Mouse (Mus musculus) right cerebral cortex, postnatal 25 days (tissue): ENCODE data around the gene Nav2.

ENCODE experiments used
- DNase-seq: peaks from one replicate; pipeline ENCODE4 v3.0.0; 2022

The Nav2 gene

GRCm38 (mm10) chr7:48938190-48938589 lies 29.7 kb downstream of the Nav2 start:
- DNase-seq: no peak

GRCm38 (mm10) chr7:48948381-48949108 lies 40.0 kb downstream of the Nav2 start:
- no peak for DNase-seq

- no peak for DNase-seq
Measured at GRCm38 (mm10) chr7:48954501-48954900, 46.0 kb downstream of the Nav2 start.

DNA sequence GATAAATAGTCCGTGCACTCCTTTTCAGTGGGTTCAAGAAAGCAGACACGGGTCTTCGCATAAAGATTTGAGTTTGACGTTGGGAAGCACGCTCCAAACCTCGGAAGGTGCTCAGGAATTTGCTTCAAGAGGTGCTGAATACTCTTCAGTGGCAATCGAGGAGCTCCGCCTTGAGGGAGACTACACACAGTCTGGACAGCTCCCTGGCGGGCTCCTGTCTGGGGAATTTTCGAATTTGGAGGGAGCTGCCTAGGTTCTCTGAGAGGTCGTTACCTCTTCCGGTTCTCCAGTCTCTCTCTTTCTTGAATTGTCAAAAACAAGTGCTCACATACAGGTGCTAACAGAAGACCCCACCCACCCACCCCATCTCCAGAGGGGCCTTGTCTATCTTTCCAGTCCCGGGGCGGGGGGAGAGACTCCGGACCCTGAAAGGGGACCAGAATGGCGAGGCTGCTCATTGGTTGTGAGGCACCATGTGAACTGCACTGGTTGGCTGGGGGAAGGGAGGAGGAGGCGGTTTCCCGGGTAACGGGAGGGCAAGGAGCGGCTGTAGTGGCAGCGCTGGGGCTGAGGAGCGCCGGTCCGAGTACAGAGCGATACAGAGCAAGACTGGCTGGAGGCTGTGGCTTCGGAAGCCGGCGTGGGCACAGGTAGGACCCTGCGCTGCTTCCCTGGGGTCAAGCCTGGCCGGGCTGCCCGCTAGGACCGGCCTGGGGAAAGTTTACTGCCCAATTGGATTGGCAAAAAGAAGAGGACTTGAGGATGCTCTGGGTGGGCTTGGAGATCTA lies 50.2 kb downstream of the Nav2 start:
- peak; percentile 88 for DNase-seq

DNA sequence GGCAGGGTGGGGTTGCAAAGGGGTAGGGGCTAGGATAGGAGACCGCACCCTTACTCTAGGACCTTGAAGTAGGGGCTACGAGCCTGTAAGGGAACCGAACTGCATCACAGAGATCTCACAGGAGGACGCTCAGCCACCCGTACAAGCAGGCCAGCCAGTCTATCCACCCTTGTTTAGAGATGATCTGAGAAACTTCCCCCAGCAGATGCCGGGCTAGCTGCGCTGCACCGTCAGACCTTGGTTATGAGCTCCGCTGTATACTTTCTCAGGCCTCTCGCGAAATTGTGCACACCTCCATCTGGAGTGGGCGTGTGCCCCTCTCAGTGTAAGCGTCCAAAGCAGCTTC lies 50.8 kb downstream of the Nav2 start:
- peak; percentile 35 for DNase-seq

DNA sequence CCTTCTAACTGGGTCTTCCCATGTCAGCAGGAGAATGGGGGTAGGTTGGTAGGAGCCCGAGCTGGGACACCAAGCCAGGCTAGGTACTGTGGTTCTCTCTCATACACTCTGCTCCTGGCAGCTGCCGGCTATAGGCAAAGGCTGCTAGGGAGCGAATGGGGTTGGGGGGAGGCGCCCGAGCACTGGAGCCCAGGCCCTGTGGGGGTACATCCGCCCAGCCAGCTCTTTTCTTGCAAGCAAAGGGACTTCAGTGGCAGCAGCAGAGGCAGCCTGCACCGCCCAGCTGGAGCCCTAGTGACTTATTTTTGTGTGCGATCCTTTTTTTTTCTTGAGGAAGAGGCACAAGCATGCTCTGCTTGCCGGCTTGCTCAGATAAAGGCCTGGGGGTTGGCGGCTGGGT lies 51.6 kb downstream of the Nav2 start:
- DNase-seq: peak; percentile 27

- no peak for DNase-seq
Measured at GRCm38 (mm10) chr7:48961501-48961900, 53.0 kb downstream of the Nav2 start.

DNA sequence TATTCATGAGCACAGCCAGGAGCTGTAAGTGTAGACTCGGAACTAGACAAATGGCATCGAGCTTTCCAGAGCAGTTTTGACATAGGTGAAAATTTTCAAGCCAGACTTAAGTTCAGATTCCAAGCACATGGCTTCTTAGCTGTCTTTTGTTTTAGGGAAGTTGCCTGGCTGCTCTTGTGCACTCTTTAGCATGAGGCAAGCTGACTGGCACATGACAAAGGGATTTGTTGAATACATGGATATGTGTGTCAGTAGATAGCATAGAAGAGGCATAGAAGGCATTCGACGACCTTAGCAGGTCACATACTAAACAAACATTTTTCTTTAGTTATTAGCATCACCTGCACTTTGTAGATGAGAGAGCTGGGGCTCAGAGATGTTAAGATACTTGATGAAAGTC lies 53.4 kb downstream of the Nav2 start:
- no peak for DNase-seq

DNA sequence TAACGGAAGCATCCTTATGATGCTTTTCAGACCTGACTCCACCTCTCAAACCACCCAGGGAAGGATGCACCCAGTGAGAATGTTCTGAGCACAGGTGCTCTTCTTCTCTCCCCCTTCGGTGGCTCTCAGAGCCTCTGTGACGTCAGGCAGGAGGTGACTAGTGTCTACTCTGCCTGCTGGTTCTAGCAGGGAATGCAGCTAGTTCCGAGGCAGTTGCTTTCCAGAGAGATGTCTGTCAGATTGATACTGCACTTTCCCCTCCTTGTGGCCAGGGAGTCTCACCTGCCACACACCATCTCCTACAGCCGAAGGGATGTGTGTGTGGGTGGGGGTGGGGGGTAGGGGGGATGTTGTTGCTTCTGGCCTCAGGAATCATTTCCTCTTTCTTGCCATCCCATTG lies 54.6 kb downstream of the Nav2 start:
- no peak for DNase-seq

- DNase-seq: no peak
Measured at GRCm38 (mm10) chr7:48963554-48963953, 55.0 kb downstream of the Nav2 start.

- no peak for DNase-seq
Measured at GRCm38 (mm10) chr7:48965796-48966512, 57.4 kb downstream of the Nav2 start.

GRCm38 (mm10) chr7:48981013-48981412 lies 72.5 kb downstream of the Nav2 start:
- no peak for DNase-seq

- no peak for DNase-seq
Measured at GRCm38 (mm10) chr7:48981814-48982213, 73.3 kb downstream of the Nav2 start.

GRCm38 (mm10) chr7:48982573-48982972 lies 74.1 kb downstream of the Nav2 start:
- DNase-seq: no peak

DNA sequence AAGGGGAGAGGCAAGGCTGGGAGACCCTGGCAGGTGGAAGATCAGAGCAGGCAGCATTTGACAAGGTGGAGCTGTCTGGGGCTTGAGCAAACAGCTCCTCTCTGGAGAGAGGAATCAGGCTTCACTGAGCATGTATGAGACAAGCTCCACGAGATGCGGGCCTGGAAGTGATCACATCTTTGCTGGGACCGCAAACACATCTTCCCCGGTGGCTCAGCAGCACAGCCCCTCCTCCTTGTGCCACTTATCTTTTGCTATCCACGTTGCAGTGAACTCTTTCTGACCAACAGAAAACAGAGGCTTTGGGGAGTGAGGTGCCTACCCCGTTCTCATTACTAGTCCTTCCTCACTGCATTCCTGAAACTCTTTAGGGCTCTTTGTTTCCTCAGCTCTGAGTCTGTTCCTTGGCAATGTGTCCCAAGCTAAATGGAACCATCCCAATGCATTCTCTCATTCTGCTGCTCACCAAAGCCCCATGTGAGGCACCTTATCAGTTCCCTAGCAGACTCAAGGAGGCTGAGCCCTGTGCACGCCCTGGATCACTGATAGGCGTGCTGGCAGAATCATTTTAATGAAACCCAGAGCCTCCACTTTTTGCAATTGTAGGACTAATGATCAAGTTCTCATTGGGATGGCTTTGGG lies 83.5 kb downstream of the Nav2 start:
- no peak for DNase-seq

GRCm38 (mm10) chr7:48995171-48995570 lies 86.7 kb downstream of the Nav2 start:
- no peak for DNase-seq

GRCm38 (mm10) chr7:48995701-48996100 lies 87.2 kb downstream of the Nav2 start:
- no peak for DNase-seq

DNA sequence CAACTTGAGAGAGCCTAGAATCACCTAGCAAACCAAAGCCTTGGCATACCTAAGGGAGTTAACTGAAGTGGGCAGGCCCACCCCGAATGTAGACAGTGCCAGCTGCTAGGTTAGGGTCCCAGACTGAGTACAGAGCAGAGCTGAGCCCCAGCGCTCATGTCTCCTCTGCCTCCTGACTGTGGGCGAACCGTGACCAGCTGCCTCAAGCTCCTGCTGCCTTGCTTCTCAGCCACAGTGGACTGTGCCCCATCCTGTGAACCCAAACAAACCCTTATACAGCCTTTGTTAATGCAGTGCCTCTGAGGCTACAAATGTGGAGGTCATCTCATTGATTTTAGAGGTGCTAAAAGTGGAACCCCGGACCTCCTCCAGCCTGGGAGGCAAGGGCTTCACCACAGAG lies 88.3 kb downstream of the Nav2 start:
- DNase-seq: no peak

DNA sequence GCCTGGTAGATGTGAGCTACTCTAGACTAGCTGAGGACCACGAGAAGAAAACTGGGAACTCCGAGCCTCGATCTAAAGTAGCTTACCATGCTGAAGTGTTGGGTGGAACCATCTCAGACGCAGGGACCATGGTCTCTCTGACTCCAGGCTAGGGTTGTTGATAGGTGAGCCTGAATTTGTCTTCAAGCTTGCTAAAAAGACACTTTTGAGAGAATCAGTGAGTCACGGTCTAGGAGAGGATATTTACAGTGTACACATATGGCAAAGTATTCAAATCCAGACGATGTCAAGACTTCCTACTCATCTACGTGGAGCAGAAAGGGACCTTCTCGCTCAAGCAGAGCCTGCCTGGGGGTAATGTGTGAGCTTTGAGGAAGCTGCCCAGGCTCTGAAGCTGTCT lies 89.6 kb downstream of the Nav2 start:
- DNase-seq: no peak

GRCm38 (mm10) chr7:48998595-48998994 lies 90.1 kb downstream of the Nav2 start:
- no peak for DNase-seq

DNA sequence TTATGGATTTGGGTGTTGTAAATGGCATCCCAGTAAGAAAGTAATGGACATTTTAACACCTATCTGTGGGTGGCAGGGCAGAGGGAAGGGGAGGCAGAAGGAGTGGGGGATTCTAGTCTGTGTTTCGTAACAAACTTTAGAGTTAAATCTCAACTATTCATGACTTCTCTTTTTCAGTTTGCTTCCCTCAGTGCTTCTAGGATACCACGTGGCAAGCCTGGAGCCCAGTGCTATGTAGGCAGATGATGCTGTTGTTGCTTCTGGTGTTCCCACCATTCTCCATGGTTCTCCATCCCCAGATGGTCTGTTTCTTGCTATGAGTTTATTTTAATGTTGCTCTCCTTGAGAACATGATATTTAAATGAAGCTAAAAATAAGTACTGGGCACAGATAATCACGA lies 92.3 kb downstream of the Nav2 start:
- peak; percentile 49 for DNase-seq

- DNase-seq: no peak
Measured at GRCm38 (mm10) chr7:49004402-49004801, 95.9 kb downstream of the Nav2 start.

DNA sequence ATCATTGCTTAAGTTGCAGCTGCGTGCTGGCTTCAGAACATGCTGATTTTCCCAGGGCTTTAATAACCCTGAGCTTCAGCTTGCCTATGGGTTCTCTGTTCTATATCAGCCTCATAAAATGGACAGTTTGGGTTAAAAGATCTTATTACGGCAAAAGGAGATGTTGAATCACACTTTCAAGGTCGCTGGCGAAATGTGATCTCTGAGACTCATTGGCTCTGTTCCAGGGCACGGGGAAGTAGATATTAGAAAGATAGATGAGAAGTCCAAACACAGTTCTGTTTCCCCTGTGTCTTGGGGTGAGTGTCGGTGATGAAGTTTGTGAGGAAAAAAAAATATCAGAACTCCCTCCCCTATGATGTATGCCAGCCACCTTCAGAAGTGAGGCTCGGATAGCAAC lies 98.4 kb downstream of the Nav2 start:
- no peak for DNase-seq
